Mouse (Mus musculus): ENCODE measurements around the gene Hs3st3b1. TPM values are rescaled to one million over a fixed set of nuclear protein-coding genes. Genes with fewer than 3 reads are reported as not detected.
A peak's percentile ranks its signal among the peaks of the same experiment; 100 is the strongest.

Gene Hs3st3b1
- polyA plus RNA-seq (2015; fragmentation: Nextera tagmentation; extraction: Ambion mirVana) = 13.0 and 14.2 TPM in 2 replicates

DNA sequence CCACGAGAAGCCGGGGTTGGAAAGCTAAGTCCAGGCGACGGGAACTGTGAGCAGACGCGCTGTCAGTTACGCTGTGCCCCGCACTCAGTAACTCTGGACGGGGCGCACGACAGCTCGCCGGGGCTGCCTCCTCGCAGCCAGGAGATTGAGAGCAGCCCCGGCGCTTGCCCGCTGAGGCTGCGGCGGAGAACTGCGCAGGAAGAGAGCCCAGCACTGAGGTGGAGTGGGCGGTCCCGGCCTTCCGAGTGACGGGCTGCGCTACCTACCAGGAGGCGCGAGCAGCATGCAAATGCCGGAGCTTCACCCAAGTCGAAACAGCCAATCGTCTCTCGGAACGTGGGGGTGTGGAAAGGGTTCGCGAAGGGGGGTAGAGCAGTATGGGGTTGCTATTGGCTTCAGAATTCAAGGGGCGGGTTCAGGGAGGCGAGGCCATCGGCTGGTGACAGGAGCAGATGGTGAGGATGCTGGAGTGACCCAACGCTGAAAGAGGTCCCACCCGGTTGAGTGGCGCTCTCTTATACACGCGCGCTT is at the start of gene Hs3st3b1:
Hs3st3b1 (minus strand) TSS at position 200 of the 531 bp plus-strand sequence.
- Histone ChIP-seq H3K27ac (peak within 1 kb of the TSS; percentile 61), H3K27me3 (replicated peaks) (peaks cover 46% of the 10 kb centered on the region), H3K4me3 (peak within 1 kb of the TSS; percentile 60), H3K9ac (peak within 1 kb of the TSS; percentile 49), H3K9me3 (no peaks in the 10 kb centered on the region), H3K4me1 (peaks cover 58% of the 10 kb centered on the region), H3K4me2 (peak within 1 kb of the TSS; percentile 89), H3K36me3 (replicated peaks) (no peaks in the 10 kb centered on the region)
- peak; percentile 95 for ATAC-seq (replicated peaks)
- under 1% methylated on average over 43 of the region's 43 CpGs for WGBS

DNA sequence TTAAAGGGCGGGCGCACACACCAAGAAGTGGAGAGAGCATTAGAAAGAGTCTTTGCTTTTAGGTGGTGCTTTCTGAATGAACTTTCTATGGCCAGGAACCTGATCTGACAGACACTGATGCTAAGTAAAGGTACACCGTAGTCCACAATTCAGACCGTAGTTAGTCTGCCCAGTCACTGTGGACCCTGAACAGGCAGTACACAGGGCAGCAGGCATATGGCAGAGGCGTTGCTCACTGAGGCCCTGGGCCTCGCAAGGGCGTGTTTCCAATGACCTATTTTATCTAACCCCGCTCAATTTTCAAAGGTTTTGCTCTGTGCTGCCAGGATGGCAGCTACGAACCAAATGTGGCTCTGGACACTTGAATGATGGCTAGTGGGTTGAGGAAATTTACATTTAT is 49.4 kb upstream of the Hs3st3b1 start:
- peaks cover 14% of the 10 kb centered on the region for H3K4me1 ChIP-seq
- H3K4me3 ChIP-seq = no peak overlapping the region
- H3K27me3 ChIP-seq (replicated peaks) = no peaks in the 10 kb centered on the region
- no peaks in the 10 kb centered on the region for H3K36me3 ChIP-seq (replicated peaks)
- 97% methylated on average over 9 of the region's 9 CpGs for WGBS
- no peak overlapping the region for H3K9ac ChIP-seq
- no peak overlapping the region for H3K27ac ChIP-seq
- no peak for ATAC-seq (replicated peaks)
- no peak overlapping the region for H3K4me2 ChIP-seq
- H3K9me3 ChIP-seq = no peaks in the 10 kb centered on the region

DNA sequence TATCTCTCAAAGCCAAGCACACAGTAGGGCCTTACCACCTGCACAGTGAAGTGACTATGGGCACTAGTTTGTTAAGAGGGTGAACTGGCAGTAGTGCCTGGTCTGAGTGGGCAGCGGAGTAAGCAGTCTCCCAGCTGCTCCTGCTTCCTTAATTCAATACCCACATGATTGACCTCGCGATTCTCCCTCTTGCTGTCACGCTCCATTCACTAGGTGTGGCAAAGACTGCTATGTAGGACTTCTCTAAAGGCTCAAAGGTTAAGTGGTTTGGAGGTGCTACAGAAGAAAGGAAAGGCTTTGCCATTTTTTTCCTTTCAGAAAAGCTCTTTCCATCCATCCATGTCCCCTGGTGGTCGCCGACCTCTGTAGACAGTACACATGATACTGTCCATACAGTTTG is 48.7 kb upstream of the Hs3st3b1 start:
- no peaks in the 10 kb centered on the region for H3K9me3 ChIP-seq
- no peak overlapping the region for H3K27ac ChIP-seq
- H3K4me2 ChIP-seq = no peak overlapping the region
- H3K27me3 ChIP-seq (replicated peaks) = no peaks in the 10 kb centered on the region
- peaks cover 14% of the 10 kb centered on the region for H3K4me1 ChIP-seq
- ATAC-seq (replicated peaks) = no peak
- H3K4me3 ChIP-seq = no peak overlapping the region
- H3K36me3 ChIP-seq (replicated peaks) = no peaks in the 10 kb centered on the region
- H3K9ac ChIP-seq = no peak overlapping the region
- 92% methylated on average over 6 of the region's 6 CpGs for WGBS

DNA sequence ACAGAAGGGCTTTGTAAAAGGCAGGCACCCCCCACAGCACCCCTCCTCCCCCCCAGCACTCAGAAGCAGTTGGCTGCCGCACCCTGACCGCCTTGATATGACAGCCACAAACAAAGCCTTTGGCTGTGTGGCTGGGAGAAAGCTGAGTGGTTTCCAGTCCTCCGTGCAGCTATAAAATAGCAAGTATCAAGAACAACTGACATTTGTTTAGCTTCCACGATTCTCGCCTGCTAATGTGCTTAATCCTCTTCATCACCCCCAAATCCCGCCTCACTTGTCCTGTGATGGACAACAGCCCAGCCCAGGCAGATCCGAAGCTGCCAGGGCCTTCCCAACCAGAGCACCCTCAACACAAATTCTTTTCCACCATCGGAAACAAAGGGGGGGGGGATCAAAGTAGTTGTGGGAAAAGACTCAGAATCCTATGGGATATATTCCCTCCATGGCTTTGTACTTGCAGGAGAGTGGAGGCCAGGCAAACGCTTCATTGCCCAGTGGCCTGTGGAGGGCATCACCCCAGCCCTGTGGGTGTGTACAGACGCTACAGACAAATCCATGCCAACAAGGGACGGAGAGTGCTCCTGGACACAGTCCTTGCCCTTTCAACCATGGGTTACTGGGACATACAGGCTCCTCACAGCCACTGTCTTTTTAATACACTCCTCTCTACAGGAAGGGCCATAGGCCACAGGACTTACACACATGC is 47.3 kb upstream of the Hs3st3b1 start:
- H3K4me2 ChIP-seq = no peak overlapping the region
- peak overlapping the region; percentile 70 for H3K27ac ChIP-seq
- no peak overlapping the region for H3K4me3 ChIP-seq
- H3K27me3 ChIP-seq (replicated peaks) = no peaks in the 10 kb centered on the region
- 13% methylated on average over 11 of the region's 11 CpGs for whole genome bisulfite sequencing
- no peak overlapping the region for H3K9ac ChIP-seq
- peak; percentile 80 for ATAC-seq (replicated peaks)
- H3K9me3 ChIP-seq = no peaks in the 10 kb centered on the region
- H3K36me3 ChIP-seq (replicated peaks) = no peaks in the 10 kb centered on the region
- H3K4me1 ChIP-seq = peaks cover 14% of the 10 kb centered on the region

DNA sequence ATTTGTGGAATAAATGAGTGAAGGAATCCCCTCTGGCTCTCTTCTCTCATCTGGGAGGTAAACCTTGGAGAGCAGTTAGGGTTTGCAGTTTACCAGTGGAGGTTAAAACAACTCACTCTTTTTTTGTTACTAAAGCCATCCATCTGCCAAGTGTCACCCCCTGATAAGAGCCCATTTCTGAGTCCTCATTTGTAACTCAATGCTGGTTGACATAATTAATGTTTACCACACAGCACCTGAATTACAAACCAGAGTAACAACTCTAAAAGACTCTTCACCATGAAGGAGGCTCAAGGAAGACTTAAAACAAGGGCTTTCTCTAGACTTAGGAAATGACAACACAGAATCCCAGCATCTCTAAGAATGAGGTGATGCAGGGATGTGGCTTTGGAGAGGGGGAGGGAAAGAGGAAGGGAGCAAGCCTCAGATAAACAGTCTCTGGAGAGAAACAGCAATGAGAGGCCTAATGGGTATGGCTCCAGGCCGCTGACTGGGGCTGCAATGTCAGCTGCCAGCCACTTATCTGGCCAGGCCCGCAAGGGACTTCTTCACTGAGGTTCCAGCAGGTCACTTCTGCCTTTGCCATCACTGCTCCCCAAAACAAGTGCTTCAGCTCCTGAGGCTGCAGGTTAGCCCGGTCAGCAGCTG is 46.4 kb upstream of the Hs3st3b1 start:
- Histone ChIP-seq H3K9ac (no peak overlapping the region), H3K4me2 (no peak overlapping the region), H3K4me1 (peaks cover 14% of the 10 kb centered on the region), H3K27me3 (replicated peaks) (no peaks in the 10 kb centered on the region), H3K9me3 (no peaks in the 10 kb centered on the region), H3K4me3 (no peak overlapping the region), H3K27ac (peak overlapping the region; percentile 70), H3K36me3 (replicated peaks) (no peaks in the 10 kb centered on the region; the same call in 1 of the 2 replicates)
- WGBS = 29% methylated on average over 3 of the region's 3 CpGs
- ATAC-seq (replicated peaks) = no peak

DNA sequence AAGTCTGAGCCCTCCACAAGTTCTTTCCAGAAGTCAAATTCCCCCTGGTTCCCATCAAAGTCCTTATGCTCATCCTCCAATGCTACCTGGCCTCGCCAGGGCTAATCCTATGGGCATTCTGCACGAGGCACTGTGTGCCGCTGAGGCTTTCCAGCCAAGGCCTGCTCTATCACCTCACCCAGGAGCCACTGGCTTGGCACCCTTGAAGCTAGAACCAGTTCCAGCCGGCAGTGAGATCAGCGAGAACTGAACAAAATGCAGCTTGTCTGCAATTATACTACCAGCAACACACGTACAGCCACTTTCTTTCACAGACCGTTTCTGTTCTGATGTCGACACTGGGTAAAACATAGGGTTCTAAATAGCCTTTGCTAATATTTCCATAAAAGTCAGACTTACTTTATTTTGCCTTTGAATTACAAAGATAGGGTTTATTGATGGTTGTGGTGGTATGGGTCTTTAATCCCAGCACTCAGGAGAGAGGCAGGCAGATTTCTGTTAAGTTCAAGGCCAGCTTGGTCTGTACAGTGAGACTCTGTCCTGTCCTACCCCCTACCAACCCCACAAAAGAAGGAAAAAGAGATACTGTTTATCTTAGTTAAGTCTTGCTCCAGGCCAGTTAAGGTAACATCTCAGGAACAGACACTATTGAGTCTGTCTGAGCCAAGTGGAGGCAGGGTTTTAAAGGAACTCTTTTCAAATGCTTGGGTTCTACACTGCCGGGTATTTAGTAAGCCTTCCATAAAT is 45.7 kb upstream of the Hs3st3b1 start:
- Histone ChIP-seq H3K27ac (0 out of 2 replicates have a peak overlapping the region, but pooled peaks have one; percentile 70), H3K9me3 (no peaks in the 10 kb centered on the region), H3K4me3 (no peak overlapping the region), H3K27me3 (replicated peaks) (no peaks in the 10 kb centered on the region), H3K4me1 (peaks cover 14% of the 10 kb centered on the region), H3K4me2 (no peak overlapping the region), H3K9ac (no peak overlapping the region), H3K36me3 (replicated peaks) (no peaks in the 10 kb centered on the region; the same call in 1 of the 2 replicates)
- 81% methylated on average over 9 of the region's 9 CpGs for WGBS
- ATAC-seq (replicated peaks) = no peak

DNA sequence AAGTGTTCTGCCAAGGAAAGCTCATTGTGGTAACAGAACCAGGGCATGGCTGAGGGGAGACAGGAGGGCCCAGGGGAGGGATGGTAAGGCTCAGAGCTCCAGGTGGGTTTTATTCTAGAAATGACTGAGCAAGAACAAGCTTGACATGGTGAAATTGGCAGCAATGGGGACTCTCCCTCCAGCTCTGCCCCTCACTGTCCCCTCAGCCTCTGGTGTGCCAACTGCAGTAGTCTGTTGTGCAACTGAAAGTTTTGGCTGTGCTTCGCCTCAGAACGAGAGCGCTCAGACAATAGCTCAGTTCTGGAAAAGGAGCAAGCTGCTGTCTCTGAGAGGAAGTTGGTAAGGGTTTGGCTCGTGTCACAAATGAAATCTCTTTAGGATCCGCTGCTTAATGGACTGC is 43.3 kb upstream of the Hs3st3b1 start:
- Histone ChIP-seq H3K27ac (no peak overlapping the region), H3K4me3 (no peak overlapping the region), H3K4me1 (peaks cover 14% of the 10 kb centered on the region), H3K27me3 (replicated peaks) (no peaks in the 10 kb centered on the region), H3K9me3 (no peaks in the 10 kb centered on the region), H3K36me3 (replicated peaks) (no peaks in the 10 kb centered on the region; the same call in 1 of the 2 replicates), H3K9ac (no peak overlapping the region), H3K4me2 (no peak overlapping the region)
- 73% methylated on average over 5 of the region's 5 CpGs for WGBS
- no peak for ATAC-seq (replicated peaks)

DNA sequence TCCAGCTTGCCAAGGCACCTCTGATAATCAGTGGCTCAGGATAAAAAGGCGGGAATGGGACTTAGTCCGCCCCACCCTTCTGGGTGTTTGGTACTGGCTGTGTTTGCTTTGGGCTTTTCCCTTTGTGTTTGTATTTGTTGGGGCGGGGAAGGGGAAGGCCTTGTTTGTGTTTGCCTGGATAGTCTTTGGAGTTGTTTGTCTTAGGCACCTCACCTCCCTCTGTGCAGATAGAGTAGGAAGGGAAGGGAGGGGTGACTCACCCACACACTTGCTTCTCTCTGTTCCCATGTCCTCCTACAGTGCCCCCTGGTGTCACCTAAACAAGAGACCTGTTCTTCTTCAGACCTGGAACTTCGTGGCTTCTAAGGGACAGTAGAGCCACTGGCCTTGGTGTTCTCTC is 35.1 kb upstream of the Hs3st3b1 start:
- ATAC-seq (replicated peaks) = no peak
- Histone ChIP-seq H3K36me3 (replicated peaks) (no peaks in the 10 kb centered on the region), H3K4me1 (peaks cover 11% of the 10 kb centered on the region), H3K4me2 (no peak overlapping the region), H3K27me3 (replicated peaks) (0 out of 2 replicates have a peak, but pooled peaks cover 5% of the 10 kb centered on the region), H3K9ac (no peak overlapping the region), H3K9me3 (no peaks in the 10 kb centered on the region), H3K27ac (no peak overlapping the region), H3K4me3 (no peak overlapping the region)
- WGBS = 43% methylated on average over 4 of the region's 4 CpGs

DNA sequence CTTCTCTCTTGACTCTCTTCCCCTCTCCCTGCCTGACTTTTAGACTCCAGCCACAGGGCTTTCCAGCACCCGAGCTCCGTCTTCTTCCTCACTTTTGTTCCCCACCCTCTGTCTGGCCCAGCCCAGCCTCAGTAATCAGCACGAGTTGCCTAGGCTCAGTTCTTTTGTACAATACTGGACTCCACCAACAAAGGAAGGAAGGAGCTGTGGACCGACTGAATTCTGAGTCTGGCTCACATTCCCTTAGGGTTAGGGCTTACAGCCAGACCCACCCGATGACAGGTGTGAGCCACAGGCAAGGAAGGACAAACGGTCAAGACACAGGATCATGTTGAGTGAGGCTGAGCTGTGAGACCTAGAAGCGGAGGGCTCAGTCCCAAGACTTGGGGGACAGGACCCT is 34.7 kb upstream of the Hs3st3b1 start:
- 26% methylated on average over 7 of the region's 7 CpGs for WGBS
- H3K4me2 ChIP-seq = no peak overlapping the region
- no peak overlapping the region for H3K4me3 ChIP-seq
- no peak overlapping the region for H3K27ac ChIP-seq
- no peaks in the 10 kb centered on the region for H3K36me3 ChIP-seq (replicated peaks)
- no peaks in the 10 kb centered on the region for H3K9me3 ChIP-seq
- no peak for ATAC-seq (replicated peaks)
- peaks cover 16% of the 10 kb centered on the region for H3K4me1 ChIP-seq
- no peak overlapping the region for H3K9ac ChIP-seq
- H3K27me3 ChIP-seq (replicated peaks) = 0 out of 2 replicates have a peak, but pooled peaks cover 5% of the 10 kb centered on the region

DNA sequence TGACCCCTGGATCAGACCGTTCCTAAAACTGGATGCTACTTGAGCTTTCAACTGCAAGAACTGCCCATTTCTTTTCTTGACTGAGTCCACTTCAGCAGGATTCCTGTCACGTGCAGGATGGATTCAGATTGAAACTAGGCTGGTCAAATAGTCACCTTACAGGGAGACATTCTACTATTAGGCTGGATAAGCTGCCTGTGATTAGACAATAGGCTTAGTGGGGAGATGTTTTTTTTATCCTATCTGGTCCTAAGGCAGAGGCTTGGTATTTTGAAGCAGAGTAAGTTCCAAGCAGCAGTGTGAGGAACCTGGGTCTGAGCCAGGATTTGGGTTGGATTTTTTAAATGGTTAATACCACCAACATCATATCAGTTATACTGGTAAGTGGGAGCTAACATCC is 31.8 kb upstream of the Hs3st3b1 start:
- Histone ChIP-seq H3K9me3 (no peaks in the 10 kb centered on the region), H3K36me3 (replicated peaks) (no peaks in the 10 kb centered on the region), H3K4me3 (no peak overlapping the region), H3K27ac (no peak overlapping the region), H3K27me3 (replicated peaks) (0 out of 2 replicates have a peak, but pooled peaks cover 5% of the 10 kb centered on the region), H3K9ac (no peak overlapping the region), H3K4me2 (no peak overlapping the region), H3K4me1 (peaks cover 16% of the 10 kb centered on the region)
- no peak for ATAC-seq (replicated peaks)
- WGBS = 67% methylated on average over 2 of the region's 2 CpGs

DNA sequence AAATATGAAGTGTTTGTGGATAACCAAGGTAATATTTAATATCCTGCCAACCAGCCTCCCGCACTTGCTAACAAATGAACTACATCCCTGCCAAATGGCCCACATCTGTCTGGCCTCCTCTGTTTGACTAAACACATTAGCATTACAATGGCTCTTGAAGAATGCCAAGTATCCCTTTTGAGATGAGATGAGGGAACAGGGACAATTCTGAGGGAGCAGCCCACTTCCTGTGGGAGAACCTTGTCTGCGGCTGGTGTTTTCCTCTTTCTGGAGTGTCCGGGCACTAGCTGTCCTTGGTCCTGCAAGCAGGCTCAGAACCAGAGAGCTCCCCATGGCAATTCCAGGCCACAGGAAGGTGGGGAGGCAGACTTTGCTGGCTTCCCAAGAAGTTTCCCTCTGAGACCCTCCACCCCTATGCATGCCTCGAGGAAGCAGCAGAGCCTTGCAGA is 30.7 kb upstream of the Hs3st3b1 start:
- WGBS = 7% methylated on average over 4 of the region's 4 CpGs
- no peak overlapping the region for H3K4me3 ChIP-seq
- no peaks in the 10 kb centered on the region for H3K9me3 ChIP-seq
- 0 out of 2 replicates have a peak, but pooled peaks cover 5% of the 10 kb centered on the region for H3K27me3 ChIP-seq (replicated peaks)
- H3K9ac ChIP-seq = no peak overlapping the region
- no peak for ATAC-seq (replicated peaks)
- H3K27ac ChIP-seq = no peak overlapping the region
- peak overlapping the region; percentile 37; the same call in 1 of the 2 replicates for H3K4me2 ChIP-seq
- no peaks in the 10 kb centered on the region for H3K36me3 ChIP-seq (replicated peaks)
- H3K4me1 ChIP-seq = peaks cover 16% of the 10 kb centered on the region
